Comparison of ENCODE assay signal across 19 mouse cellular contexts in genomic region chr12:110292816-110293215, GRCm38 (mm10). TPM values are rescaled to one million over a fixed set of nuclear protein-coding genes. Genes with fewer than 3 reads are reported as not detected.
"Had no signal": no experiment of that assay in that cellular context is flagged by ENCODE, and none has a peak within 500 bp of the region (broad histone marks: within the 10 kb centered on the region; RNA-seq: fewer than 3 reads in every experiment).

No protein-coding gene starts in this region.

- H3K36me3 ChIP-seq: liver, embryonic 13.5 days; midbrain, embryonic 12.5 days; midbrain, embryonic 15.5 days; neural tube, embryonic 12.5 days; neural tube, embryonic 15.5 days had no signal

- H3K4me3 ChIP-seq: layer of hippocampus, adult 2 months; liver, embryonic 13.5 days; midbrain, embryonic 12.5 days; midbrain, embryonic 15.5 days; neural tube, embryonic 12.5 days; neural tube, embryonic 15.5 days had no signal

- ATAC-seq: intestine, postnatal 0 days; lung, postnatal 0 days; midbrain, embryonic 15.5 days had no signal

- H3K4me2 ChIP-seq: liver, embryonic 13.5 days; lung, embryonic 14.5 days; midbrain, embryonic 12.5 days; midbrain, embryonic 15.5 days; neural tube, embryonic 12.5 days; neural tube, embryonic 15.5 days had no signal

- H3K27me3 ChIP-seq: liver, embryonic 13.5 days; midbrain, embryonic 15.5 days had no signal

- H3K9me3 ChIP-seq: liver, embryonic 13.5 days; midbrain, embryonic 12.5 days; midbrain, embryonic 15.5 days; neural tube, embryonic 12.5 days; neural tube, embryonic 15.5 days had no signal

- H3K27ac ChIP-seq: kidney, postnatal 0 days; layer of hippocampus, adult 2 months; liver, embryonic 13.5 days; macrophage; midbrain, embryonic 12.5 days; midbrain, embryonic 15.5 days; neural tube, embryonic 12.5 days; neural tube, embryonic 15.5 days; stomach, postnatal 0 days had no signal

- DNase-seq: kidney, adult 2 months; layer of hippocampus, adult 9-11 months; liver, embryonic 13.5 days; lung, embryonic 14.5 days; right cerebral cortex, adult 18-20 months; right cerebral cortex, postnatal 14 days; right cerebral cortex, postnatal 4 days; thymus, adult 18-20 months; thymus, postnatal 36 days had no signal

- H3K9ac ChIP-seq: liver, embryonic 13.5 days; lung, embryonic 14.5 days; midbrain, embryonic 12.5 days; midbrain, embryonic 15.5 days; neural tube, embryonic 12.5 days; neural tube, embryonic 15.5 days had no signal

- H3K4me1 ChIP-seq: liver, embryonic 13.5 days; midbrain, embryonic 12.5 days; midbrain, embryonic 15.5 days; neural tube, embryonic 12.5 days; neural tube, embryonic 15.5 days had no signal

RNA-seq across cellular contexts. Expression of gene Dio3, which starts 13.9 kb away (rescaled TPM):
- polyA plus RNA-seq: macrophage had no signal
